Mouse (Mus musculus): ENCODE measurements around the gene Tubb4b. TPM values are rescaled to one million over a fixed set of nuclear protein-coding genes. Genes with fewer than 3 reads are reported as not detected.

Gene Tubb4b
- polyA plus RNA-seq, 1 experiment: 462 TPM

- TF ChIP-seq GATA1 (IDR thresholded peaks at IDR 0.05; ENCODE audit: low read length): no peak
These were observed 11.1 kb downstream of the Tubb4b start for GRCm38 (mm10) chr2:25213266-25213865.

- TF ChIP-seq GATA1 (IDR thresholded peaks at IDR 0.05; ENCODE audit: low read length): no peak
These were observed 13.3 kb downstream of the Tubb4b start, which contains the start of gene Nelfb for GRCm38 (mm10) chr2:25211121-25211670. Nelfb (minus strand) TSS chr2:25211489.

- no peak for TF ChIP-seq GATA1 (IDR thresholded peaks at IDR 0.05; ENCODE audit: low read length)
These were observed 13.8 kb downstream of the Tubb4b start for GRCm38 (mm10) chr2:25210686-25211085.

- no peak for TF ChIP-seq GATA1 (IDR thresholded peaks at IDR 0.05; ENCODE audit: low read length)
These were observed 16.9 kb downstream of the Tubb4b start for GRCm38 (mm10) chr2:25207593-25207992.

GRCm38 (mm10) chr2:25203631-25204214 is 20.8 kb downstream of the Tubb4b start:
- TF ChIP-seq GATA1 (IDR thresholded peaks at IDR 0.05; ENCODE audit: low read length): no peak

GRCm38 (mm10) chr2:25200631-25201030 is 23.9 kb downstream of the Tubb4b start:
- TF ChIP-seq GATA1 (IDR thresholded peaks at IDR 0.05; ENCODE audit: low read length): no peak

GRCm38 (mm10) chr2:25197946-25198345 is 26.6 kb downstream of the Tubb4b start:
- TF ChIP-seq GATA1 (IDR thresholded peaks at IDR 0.05; ENCODE audit: low read length): no peak

GRCm38 (mm10) chr2:25197191-25197590 is 27.3 kb downstream of the Tubb4b start:
- TF ChIP-seq GATA1 (IDR thresholded peaks at IDR 0.05; ENCODE audit: low read length): no peak

- no peak for TF ChIP-seq GATA1 (IDR thresholded peaks at IDR 0.05; ENCODE audit: low read length)
These were observed 28.1 kb downstream of the Tubb4b start, which contains the start of gene Tor4a for GRCm38 (mm10) chr2:25196172-25196954. Tor4a (minus strand) TSS chr2:25196886.

GRCm38 (mm10) chr2:25195211-25196156 is 29.0 kb downstream of the Tubb4b start:
- TF ChIP-seq GATA1 (IDR thresholded peaks at IDR 0.05; ENCODE audit: low read length): no peak

- no peak for TF ChIP-seq GATA1 (IDR thresholded peaks at IDR 0.05; ENCODE audit: low read length)
These were observed 29.9 kb downstream of the Tubb4b start for GRCm38 (mm10) chr2:25194486-25195171.

- TF ChIP-seq GATA1 (IDR thresholded peaks at IDR 0.05; ENCODE audit: low read length): no peak
These were observed 30.5 kb downstream of the Tubb4b start for GRCm38 (mm10) chr2:25194006-25194405.

GRCm38 (mm10) chr2:25193330-25193770 is 31.2 kb downstream of the Tubb4b start:
- TF ChIP-seq GATA1 (IDR thresholded peaks at IDR 0.05; ENCODE audit: low read length): no peak

GRCm38 (mm10) chr2:25187841-25188240 is 36.7 kb downstream of the Tubb4b start:
- no peak for TF ChIP-seq GATA1 (IDR thresholded peaks at IDR 0.05; ENCODE audit: low read length)
